Mouse (Mus musculus): ENCODE measurements at regions not wholly inside any gene's neighbourhood (a gene's known extent, or its start where the extent isn't known, plus 50 kb on each side); places are given as distances from the start of the nearest gene placed in this dataset.
"Not testable (repeated sequence)": the region's sequence is repeated elsewhere in the genome, so short reads cannot be mapped to it uniquely, and the experiment has no call there.

DNA sequence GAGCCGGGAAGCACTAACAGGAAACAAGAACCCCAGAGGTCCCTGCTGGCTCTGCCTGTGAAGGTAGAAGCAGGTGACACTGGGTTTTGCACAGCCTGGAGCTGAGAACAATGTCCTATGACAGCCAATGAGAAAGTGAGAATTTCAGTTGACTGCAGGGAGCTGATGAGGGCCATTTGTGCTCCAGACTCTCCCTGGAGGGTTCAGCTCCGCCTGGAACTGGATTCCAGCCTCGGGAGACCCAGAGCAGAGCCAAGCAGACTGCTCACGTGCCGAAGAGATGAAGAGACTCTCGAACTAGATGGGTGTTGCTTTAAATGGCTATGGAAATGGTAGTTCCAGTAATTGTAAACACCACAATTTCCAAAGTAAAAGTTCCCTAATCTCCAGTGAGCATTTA is 93.5 kb downstream of the Cand1 start:
- DNase-seq, result no peak

DNA sequence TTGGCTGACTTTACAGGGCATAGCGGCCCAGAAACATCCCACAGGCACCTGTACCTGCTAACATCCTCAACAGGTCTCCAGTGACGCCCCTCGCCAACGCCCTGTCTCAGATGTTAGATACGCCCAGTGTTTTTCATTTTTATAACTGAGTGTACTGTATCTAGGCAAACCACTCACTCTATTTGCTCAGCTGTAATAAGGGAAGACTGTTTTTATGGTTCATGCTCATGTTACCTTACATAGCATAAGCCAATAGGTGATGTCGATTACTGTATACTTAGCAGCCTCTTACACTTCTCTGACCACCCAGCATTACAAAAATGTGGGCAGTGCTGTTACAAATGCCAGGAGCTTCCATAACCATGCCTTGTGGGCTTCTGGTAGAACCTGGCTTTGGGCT is 97.0 kb downstream of the Cand1 start:
- DNase-seq, result no peak

DNA sequence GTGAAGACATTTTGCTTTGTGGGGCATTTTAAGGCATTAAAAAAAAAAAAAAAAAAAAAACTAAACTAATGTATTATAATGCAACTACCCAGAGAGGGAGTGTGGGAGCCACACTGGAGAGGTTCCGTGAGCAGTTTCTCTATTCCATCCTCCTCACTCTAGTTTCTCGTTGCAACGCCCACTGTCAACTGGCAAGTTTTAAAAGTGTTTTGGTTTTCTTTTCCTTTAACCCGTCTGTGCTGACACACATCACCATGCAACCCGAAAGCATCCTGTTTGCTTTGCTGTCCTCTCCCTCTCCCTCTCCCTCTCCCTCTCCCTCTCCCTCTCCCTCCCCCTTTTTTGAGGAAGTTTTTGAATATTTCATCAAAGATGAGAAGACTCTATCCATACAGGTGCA is 97.5 kb downstream of the Cand1 start:
- DNase-seq, result no peak

DNA sequence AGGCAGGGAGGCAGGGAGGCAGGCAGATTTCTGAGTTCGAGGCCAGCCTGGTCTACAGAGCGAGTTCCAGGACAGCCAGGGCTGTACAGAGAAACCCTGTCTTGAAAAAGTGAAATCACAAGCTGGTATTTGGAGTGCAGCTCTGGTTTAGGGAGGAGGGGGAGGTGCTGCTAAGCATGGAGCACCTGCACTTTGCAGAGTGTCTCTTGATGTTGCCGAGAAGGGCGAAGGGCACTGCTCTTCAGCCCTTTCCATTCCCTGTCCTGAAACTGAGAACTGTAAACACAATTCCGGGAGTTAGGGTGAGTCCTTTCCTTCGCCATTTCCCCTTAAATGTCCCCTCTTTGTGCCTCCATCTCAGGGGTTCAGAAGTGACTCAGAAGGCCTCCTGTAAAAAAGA is 101.6 kb downstream of the Cand1 start:
- no peak for DNase-seq

GRCm38 (mm10) chr10:119135489-119135924 is 104.3 kb downstream of the Cand1 start:
- DNase-seq, result no peak

DNA sequence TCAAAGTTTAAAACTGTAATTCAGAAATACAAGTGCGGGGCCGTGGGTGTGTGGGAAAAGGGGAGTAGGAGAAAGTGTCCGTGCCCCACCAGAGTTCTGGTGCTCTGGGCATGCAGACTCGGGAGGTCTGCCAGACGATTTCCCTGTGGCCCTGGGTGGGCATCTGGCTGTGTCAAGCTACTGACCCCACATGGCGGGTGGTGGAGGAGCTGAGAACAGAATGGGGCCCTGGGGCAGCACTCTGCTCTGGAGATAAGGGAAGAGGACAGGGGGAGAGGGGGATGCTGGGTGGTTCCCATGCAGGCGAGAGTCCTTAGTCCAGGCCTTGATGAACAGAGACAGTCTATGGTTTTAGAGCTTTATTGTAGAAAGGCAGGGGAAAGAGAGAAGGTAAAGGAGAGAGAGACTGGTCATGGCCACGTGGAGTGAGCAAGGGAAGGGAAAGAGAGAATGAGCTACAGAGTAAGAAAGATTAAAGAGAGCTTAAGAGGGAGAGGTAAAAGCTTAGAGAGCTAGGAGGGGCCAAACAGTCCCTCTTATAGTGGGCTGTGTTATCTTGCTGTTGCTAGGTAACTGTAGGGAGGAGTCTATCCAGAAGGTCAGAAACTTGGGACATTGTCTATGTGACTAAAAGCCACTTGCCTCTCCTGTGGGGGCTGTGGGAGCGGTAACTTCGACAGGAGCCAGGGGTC is 104.9 kb downstream of the Cand1 start:
- no peak for DNase-seq

DNA sequence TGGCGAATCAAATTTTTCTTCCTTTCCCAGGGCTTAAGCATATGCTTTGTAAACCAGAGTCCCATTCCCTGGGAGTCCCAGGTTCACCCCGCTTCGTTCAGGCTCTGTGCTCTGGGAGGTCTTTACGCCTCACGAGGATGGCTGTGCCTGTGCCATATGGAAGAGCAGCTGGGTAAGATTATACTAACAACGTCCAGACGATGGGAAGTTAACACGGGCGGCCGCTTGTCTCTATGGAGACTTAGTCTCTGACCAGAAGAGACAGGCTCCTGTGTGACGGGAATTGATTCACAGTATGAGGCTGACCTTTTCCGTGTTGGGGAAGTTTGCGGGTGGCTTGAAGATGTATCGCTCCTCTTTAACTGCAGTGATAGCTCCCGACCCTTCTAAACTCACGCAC is 107.9 kb downstream of the Cand1 start:
- no peak for DNase-seq

- DNase-seq, result no peak
Observed at GRCm38 (mm10) chr10:119130676-119131075, 109.2 kb downstream of the Cand1 start.

- no peak for DNase-seq
Observed at GRCm38 (mm10) chr10:119128035-119128434, 111.8 kb downstream of the Cand1 start.

DNA sequence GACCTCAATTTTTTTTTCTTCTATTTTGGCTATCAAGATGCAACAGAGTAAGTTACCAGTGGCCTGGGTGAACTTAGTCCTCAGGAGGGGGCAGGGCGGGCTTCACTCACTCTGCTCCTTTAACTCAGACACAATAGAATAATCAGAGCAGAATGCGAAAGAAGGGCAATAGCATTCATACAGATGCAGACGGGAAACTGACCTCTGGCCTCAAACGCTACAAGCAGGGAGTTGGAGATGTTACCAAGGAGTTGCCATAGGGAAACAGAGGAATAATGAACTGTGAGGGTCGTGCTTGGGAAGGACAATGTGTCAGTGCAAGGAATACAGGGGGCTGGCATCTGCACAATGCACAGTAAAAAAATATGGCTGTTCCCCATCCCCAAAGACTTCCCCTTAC is 116.3 kb downstream of the Cand1 start:
- DNase-seq, result no peak

DNA sequence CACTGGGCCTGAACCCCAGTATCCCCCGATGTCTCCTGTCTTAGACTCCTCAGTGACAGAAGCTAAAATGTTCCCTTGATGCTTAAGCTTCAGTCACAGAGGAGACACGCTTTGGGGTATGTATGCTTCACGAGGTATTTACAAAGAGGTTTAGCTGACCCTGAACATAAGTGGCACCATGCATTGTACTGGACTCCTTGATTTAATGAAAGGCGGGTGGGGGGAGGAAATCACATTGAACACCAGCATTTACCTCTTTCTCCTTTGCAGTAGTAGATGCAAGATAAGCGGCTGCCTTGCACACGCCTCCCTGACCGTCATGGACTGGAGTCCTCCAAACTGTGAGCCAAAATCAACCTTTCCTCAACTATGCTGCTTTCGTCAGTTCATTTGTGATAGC is 117.5 kb downstream of the Cand1 start:
- DNase-seq, result no peak

GRCm38 (mm10) chr10:119121575-119121974 is 118.3 kb downstream of the Cand1 start:
- DNase-seq, result no peak

DNA sequence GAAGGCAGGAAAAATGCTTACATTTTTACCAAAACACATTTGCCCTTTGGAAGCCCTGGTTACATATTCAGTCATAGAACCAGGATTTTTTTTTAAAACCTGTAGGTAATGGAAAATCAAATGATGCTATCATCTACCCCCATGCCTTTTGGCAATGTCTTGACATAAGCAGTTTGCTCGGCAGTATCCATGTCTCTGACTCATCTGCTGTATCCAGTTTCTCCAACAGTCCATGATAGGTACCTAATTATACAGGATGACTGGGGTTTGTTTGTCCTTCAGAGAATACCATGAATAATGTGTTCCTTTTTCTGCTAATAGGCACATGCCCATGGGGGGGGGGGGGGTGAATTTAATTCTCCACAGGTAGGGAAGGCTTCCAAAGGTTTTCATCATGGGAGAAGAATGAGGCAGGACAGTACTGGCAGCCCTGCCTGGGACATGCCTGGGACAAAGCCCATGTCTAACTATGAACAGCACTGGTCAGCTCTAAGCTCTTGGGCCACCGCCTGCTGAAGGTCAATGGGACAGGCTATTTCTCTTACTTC is 122.9 kb downstream of the Cand1 start:
- DNase-seq, result no peak

DNA sequence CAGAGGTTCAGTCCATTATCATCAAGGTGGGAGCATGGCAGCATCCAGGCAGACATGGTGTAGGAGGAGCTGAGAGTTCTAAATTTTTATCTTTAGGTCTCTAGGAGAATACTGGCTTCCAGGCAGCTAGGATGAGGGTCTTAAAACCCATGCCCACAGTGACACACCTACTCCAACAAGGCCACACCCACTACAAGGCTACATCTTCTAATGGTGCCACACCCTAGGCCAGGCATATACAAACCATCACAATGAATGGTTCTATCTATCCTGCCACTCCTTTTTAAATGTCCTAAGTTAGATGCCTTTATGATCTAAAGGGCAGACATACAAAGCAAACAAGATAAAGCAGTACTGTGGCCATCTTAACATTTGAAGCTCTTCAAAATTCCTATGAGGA is 124.7 kb downstream of the Cand1 start:
- DNase-seq, result not testable (repeated sequence)

GRCm38 (mm10) chr10:119114653-119115052 is 125.2 kb downstream of the Cand1 start:
- DNase-seq, result no peak

- DNase-seq, result no peak
Observed at GRCm38 (mm10) chr10:119111886-119112285, 128.0 kb downstream of the Cand1 start.

- DNase-seq, result no peak
Observed at GRCm38 (mm10) chr10:119111409-119111808, 128.4 kb downstream of the Cand1 start.

DNA sequence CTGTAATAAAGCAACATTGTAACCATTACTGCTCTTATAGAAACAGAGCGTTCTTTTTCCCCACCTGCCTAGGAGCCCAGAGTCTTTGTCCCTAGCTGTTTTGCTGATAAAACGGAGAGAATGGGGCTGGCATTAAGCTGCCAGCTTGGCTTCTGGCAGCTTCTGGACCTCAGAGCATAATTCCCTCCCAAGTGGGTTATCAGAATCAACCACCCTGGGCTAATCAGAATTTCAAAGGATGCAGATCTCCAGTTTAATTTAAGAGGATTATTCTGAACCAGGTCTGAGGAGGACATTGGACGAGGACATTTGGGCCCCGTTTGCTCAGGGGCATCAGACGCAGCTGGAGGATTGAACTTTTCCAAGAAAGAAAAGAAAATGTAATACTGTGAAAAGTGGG is 129.2 kb downstream of the Cand1 start:
- no peak for DNase-seq

GRCm38 (mm10) chr10:119109207-119109606 is 130.6 kb downstream of the Cand1 start:
- DNase-seq, result no peak

DNA sequence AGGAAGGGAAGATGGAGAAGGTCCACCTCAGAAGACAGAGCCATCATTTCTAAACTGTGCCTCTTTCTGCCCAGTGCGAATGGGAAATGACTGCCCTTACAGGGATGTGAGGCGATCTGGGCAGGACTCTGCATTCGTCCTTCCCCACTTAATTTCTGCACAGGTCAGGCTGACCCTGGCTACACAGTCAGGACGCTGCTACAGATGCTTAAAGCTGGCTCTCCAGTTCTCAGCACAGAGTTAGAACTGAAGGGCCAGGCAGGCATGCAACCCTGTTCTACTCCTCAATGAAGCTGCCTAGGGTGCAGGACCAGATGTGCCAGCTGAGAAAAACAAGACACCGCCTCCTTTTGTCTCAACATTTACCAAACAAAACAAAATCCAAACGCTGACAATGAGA is 132.1 kb downstream of the Cand1 start:
- DNase-seq, result no peak

DNA sequence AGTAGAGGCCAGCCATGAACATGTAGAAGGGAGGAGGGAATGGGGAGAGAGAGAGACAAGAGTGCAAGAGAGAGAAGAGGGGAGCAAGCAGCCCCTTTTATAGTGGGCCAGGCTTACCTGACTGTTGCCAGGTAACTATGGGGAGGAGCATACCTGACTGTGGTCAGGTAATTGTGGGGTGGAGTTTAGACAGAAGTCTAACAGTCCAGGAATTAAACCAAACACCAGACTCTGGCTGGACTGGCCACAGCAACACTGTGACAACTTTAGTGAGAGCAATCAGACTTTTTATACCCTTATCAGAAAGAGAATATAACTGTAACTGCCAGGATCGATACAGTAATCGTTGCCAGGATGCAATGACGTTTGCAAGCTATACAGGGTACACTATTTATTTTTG is 133.8 kb downstream of the Cand1 start:
- DNase-seq, result no peak

- no peak for DNase-seq
Observed at GRCm38 (mm10) chr10:119105279-119105881, 134.5 kb downstream of the Cand1 start.

GRCm38 (mm10) chr10:119100511-119100910 is 139.3 kb downstream of the Cand1 start:
- no peak for DNase-seq

- DNase-seq, result no peak
Observed at GRCm38 (mm10) chr10:119099092-119099792, 140.6 kb downstream of the Cand1 start.
